Mouse (Mus musculus) erythroblast, embryonic 14.5 days (primary cell): ENCODE measurements around the gene Ncf2.

Experiments
- GATA1 ChIP-seq: IDR thresholded peaks from 2 replicates; pipeline ENCODE4 v1.6.1; 2012; ENCODE audit warnings: low read length, inconsistent platforms, mixed read lengths
- TAL1 ChIP-seq: IDR thresholded peaks from 3 replicates; pipeline ENCODE4 v1.6.1; 2012; ENCODE audit warnings: low read length, inconsistent platforms, mixed read lengths

GRCm38 (mm10) chr1:152809541-152810252 is 9.7 kb downstream of the Ncf2 start:
- TF ChIP-seq TAL1 (no peak), GATA1 (no peak)
